Mouse (Mus musculus): ENCODE results near the gene Nr5a1. TPM values are rescaled to one million over a fixed set of nuclear protein-coding genes. Genes with fewer than 3 reads are reported as not detected.

Gene Nr5a1
- polyA plus RNA-seq, 1 experiment from 2014 or later = 1.1 TPM

DNA sequence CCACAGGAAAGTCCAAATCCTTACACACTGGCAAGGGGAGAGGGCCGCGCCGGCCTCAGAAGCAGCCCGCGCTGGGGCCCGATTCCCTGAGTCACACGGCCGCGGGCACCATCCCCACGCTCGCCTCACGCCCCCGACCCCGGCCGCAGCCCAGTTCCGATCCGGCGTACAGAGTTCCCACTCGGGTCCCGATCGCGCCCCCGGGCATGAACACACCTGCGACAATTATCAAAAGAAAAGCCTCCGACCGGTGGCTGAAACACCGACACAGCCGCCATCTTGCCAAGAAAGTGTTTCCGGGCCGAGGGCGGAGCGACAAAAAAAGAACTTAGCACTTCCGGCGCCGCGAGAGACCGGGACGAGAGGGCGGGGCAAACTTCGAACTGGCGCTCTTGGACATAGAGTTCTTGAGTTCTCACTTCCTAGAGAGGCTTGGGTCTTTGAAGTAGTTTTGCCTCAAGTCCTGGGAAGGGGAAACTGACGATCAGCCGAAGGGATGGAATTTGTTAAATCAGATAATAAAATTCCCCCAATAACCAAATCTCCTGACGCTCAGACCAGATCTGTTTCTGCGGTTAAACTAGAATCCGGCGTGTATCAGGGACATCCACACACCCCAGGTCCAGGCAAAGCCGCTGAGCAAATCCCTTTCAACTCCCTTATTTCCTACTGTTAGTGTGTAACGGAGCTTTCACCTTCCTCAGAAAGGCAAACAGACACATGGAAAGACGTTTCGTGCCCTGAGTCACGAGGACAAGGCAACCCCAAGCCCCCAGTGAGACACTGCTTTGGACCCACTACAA, 70.5 kb downstream of the Nr5a1 start, which contains the start of gene Psmb7:
Psmb7 (minus strand) TSS at position 463 of the 803 bp plus-strand sequence.
- peak within 1 kb of the TSS; percentile 82 for H3K9ac ChIP-seq
- H3K4me1 ChIP-seq = peaks cover 21% of the 10 kb centered on the region
- 1% methylated on average over 52 of the region's 52 CpGs for WGBS

More for the DNA sequence above, 70.5 kb downstream of the Nr5a1 start, which contains the start of gene Psmb7:
- H3K27ac ChIP-seq = peak within 1 kb of the TSS; percentile 81
- H3K36me3 ChIP-seq (replicated peaks) = peaks cover 24% of the 10 kb centered on the region
- H3K4me3 ChIP-seq (replicated peaks) = peak within 1 kb of the TSS; percentile 79
- H3K9me3 ChIP-seq = no peaks in the 10 kb centered on the region
- H3K4me2 ChIP-seq = peak within 1 kb of the TSS; percentile 90
- ATAC-seq (ENCODE audit: low FRiP score) = peak; percentile 87
- H3K27me3 ChIP-seq = no peaks in the 10 kb centered on the region

Other genes with a start within 250 kb of the Nr5a1 start
- 125 and 132 TPM in 2 replicates for gene Nek6, start 202.9 kb downstream of the Nr5a1 start, polyA plus RNA-seq (2016; fragmentation: Nextera tagmentation; extraction: Ambion mirVana)
- 294 and 303 TPM in 2 replicates for gene Psmb7, start 70.5 kb downstream of the Nr5a1 start, polyA plus RNA-seq (2016; fragmentation: Nextera tagmentation; extraction: Ambion mirVana)
- gene Nr6a1, start 213.1 kb upstream of the Nr5a1 start, polyA plus RNA-seq (2016; fragmentation: Nextera tagmentation; extraction: Ambion mirVana) = 1.7 and 2.7 TPM in 2 replicates
- 2.1 and 2.4 TPM in 2 replicates for gene Olfml2a, start 217.4 kb upstream of the Nr5a1 start, polyA plus RNA-seq (2016; fragmentation: Nextera tagmentation; extraction: Ambion mirVana)

Measured in forebrain, embryonic 12.5 days (tissue).